Mouse (Mus musculus) CH12.LX (cell line): ENCODE measurements around the gene Als2cl.

ENCODE experiments used
- CTCF ChIP-seq, 2 experiments: IDR thresholded peaks in 1 of 2; conservative IDR thresholded peaks in 1 of 2; 2 replicates each; pipeline ENCODE4 v1.5.1; 2011 to 2012; ENCODE audit warnings: low read depth in 2 of 2, low read length in 2 of 2, improper control_type of control experiment in 1 of 2, inconsistent platforms in 1 of 2, mild to moderate bottlenecking in 1 of 2, moderate library complexity in 1 of 2
- E2F4 ChIP-seq: IDR thresholded peaks from 2 replicates; pipeline ENCODE4 v1.6.1; 2011; ENCODE audit warnings: low read depth, low read length, improper control_type of control experiment; ENCODE audit not compliant: insufficient replicate concordance
- EP300 ChIP-seq: IDR thresholded peaks from 2 replicates; pipeline ENCODE4 v1.6.1; 2011; ENCODE audit warnings: low read length, improper control_type of control experiment
- JUND ChIP-seq: conservative IDR thresholded peaks from 2 replicates; pipeline ENCODE4 v1.6.1; 2011; ENCODE audit warnings: low read depth, low read length, improper control_type of control experiment
- MAZ ChIP-seq: IDR thresholded peaks from 2 replicates; pipeline ENCODE4 v1.6.1; 2012; ENCODE audit warnings: low read depth, mild to moderate bottlenecking, inconsistent platforms, low read length, improper control_type of control experiment, moderate library complexity
- MYC ChIP-seq: IDR thresholded peaks from 2 replicates; pipeline ENCODE4 v1.6.1; 2011; ENCODE audit warnings: low read depth, mild to moderate bottlenecking, improper control_type of control experiment, low read length
- USF1 ChIP-seq: IDR thresholded peaks from 2 replicates; pipeline ENCODE4 v1.6.1; 2014; ENCODE audit warnings: low read depth, mild to moderate bottlenecking, inconsistent platforms, low read length, improper control_type of control experiment
- ZNF384 ChIP-seq: IDR thresholded peaks from 2 replicates; pipeline ENCODE4 v1.6.1; 2012; ENCODE audit warnings: low read depth, low read length, improper control_type of control experiment, inconsistent platforms

DNA sequence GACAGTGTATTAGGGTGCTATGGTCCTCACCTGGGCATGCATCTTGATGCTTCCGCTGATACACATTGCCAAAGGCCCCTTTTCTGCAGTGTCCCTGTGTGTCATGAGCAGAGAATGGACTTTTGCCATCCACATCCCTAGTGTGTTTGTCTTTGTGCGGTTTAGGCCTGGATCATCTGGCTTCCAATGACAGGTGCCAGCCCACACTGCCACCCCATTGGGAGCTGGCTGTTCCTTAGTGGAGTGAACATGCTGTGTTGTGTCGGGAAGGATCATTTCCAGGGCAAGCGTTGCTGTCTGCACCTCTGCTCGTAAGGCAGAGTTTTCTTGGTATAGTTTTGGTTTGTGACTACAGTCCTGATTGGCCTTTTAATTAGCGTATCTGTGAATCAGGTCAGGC is 21.5 kb downstream of the Als2cl start:
- TF ChIP-seq MAZ = no peak
- no peak for TF ChIP-seq CTCF (conservative IDR thresholded peaks at IDR 0.05 in 1 of 2, IDR thresholded peaks at IDR 0.05 in 1 of 2; ENCODE audit: low read depth in 2 of 2, low read length in 2 of 2)
- no peak for TF ChIP-seq MYC
- no peak for TF ChIP-seq ZNF384
- no peak for TF ChIP-seq EP300
- TF ChIP-seq E2F4 = no peak
- no peak for TF ChIP-seq USF1
- TF ChIP-seq JUND = no peak
